Mouse (Mus musculus): ENCODE data around the gene Slc35f1.
A peak's percentile ranks its signal among the peaks of the same experiment; 100 is the strongest.

The Slc35f1 gene

DNA sequence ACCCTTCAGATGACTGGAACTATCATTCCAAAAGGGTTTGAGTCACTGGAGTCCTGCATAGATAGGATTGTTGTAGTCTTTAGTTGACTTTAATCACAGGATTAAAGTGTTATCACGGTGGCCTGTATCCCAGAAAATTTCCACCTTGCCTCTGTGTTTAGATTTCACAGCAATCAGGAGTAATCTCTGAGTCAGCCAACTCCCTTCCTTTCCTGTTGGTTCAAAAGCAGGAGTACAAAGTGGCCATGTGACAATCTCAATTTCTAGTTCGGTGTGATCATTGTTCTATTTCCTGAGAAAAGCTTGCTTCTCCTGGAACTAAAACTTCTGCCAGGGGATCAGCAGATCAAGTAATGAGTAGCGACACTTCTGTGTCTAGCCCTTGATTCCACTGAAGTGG lies 410.5 kb downstream of the Slc35f1 start:
- DNase-seq (ENCODE audit: low spot score in 2 of 2): no peak

DNA sequence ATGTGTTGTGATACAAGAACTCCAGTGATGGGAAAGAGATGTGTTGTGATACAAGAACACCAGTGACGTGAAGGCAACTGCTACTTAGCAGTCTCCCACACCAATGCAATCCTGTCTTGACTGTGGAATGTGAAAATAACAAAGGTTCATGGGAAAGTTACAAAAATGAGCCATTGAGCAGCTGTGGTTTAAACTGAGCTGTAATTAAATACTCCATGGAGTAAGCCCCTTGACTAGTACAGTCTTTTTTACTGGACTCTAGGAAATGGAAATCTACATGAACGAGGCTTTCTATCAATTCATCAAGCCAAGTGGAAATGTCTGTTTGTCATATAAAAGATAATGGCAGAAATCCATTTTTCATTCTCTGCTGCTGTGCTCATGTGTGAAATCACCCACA lies 411.1 kb downstream of the Slc35f1 start:
- no peak for DNase-seq (ENCODE audit: low spot score in 2 of 2)

DNA sequence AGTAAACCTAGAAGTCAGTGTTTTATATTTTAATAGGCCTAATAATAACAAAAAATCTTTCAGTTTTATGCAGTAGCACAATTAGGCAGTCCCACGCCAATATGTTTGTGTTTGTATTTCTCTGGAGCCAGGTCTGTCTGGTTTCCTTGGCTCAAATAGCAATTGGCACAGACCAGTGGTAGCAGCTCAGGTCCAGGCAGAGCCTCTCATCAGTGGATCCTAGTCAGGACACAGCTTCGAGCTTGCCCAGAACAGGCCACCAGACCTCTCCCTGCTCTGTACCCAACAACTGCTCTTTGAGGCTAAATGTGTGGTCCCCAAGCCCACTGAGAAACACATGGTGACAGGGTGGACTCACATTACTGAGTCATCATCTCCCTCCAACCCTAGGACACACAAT lies 412.1 kb downstream of the Slc35f1 start:
- DNase-seq (ENCODE audit: low spot score in 2 of 2): no peak

DNA sequence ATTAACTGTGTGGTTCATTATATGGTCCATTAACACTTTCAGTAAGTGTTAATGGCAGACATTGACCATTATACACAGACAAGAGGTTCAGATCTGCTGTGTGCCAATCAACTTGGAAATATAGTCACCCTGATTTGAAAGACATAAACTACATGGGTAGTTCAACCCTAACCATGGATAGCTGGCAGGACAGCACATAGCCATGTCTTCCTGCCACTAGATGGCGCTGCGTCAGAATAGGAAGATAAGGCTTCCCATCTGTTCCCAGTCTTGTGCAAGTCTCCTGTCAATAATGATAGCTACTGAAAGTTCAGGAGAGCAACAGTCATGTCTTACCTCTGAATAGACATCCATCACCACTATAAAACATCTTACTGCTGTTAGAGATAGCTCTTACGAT lies 424.7 kb downstream of the Slc35f1 start:
- DNase-seq (ENCODE audit: low spot score in 2 of 2): peak in 1 of 2 experiments; percentile 25

DNA sequence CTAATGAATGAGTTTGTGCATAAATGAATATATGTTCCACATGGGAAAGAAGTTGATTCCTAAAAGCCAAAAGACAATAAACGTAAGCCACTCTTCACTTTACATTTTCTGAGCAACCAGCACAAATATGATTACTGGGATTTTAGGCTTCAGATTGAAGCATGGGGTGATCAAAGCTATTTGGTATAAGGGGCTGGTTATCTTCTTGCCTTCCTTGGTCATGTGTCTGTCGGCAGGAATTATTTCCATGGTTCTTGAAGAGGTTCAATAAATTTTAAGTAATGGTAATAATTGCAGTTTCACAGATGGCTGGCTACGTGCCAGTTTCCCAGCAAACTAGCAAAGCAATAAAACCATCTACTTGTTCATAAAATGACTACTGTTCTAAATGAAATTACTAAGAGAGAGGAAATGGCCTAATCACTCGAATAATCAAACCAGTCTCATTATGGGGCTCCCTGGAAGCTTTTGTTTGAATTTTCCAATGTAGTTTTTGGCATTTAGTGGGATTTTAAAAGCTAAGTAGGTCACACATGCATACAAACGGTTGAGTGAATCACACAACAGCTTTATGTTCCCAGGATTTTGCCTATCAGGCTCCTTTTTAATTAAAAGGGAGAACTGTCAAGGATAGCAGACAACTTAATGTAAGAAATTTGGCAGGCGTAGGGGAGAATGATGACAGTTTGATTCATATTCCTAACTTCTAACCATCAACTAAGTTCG lies 425.5 kb downstream of the Slc35f1 start:
- DNase-seq (ENCODE audit: low spot score in 2 of 2): peak in 1 of 2 experiments; percentile 18

DNA sequence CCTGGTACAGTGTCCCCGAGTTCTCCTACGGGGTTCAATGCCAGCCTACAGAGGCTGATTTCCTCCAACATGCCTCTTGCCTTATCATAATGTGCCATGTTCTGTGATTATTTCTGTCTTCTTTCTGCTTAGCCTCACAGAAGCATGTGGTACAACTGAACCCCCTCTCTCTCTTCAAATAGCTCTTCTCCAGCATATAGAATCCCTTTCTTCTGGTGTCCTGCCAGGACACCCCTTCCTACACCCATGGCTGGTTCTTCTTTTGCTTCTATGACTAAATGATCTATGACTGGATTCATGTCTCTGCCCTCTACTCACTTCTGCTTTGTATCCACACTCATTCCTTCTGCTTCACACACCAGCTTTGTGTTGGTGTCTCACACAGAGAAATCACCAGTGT lies 430.3 kb downstream of the Slc35f1 start:
- no peak for DNase-seq (ENCODE audit: low spot score in 2 of 2)

DNA sequence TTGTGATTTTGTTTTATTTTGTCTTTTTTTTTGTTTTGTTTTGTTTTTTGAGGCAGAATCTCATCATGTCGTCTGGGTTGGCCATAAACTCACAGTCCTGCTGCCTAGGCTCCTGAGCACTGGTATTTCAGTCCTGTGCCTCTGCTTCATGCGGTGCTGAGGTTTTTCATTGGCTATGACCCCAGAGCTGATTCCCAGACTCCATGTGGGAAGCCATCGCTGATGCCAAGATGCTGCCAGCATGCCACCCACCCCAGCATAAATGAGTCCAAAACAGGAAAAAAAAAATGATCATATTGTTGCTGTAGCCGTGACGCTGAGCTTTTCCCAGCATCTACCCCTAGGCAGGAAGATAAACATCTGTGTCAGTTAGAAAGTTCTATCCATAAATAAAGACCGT lies 434.0 kb downstream of the Slc35f1 start:
- DNase-seq (ENCODE audit: low spot score in 2 of 2): no peak

DNA sequence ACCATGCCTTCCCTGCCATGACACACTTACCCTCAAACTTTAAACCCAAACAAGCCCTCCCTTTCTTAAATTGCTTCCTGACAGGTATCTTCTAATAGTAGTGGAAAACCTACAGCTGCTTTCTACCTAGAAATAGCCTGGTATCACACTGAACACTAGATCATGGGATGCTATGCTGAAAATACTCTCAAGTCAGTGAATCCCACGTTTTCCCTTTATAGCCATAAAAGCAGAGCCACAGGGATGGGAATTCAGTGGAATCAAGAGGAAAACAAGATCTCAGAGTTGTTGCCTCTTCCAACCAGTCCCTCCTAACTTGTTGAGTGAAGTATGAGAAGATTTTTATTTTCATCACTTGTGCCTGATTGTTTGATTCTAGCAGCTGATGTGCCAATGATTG lies 442.4 kb downstream of the Slc35f1 start:
- no peak for DNase-seq (ENCODE audit: low spot score in 2 of 2)

DNA sequence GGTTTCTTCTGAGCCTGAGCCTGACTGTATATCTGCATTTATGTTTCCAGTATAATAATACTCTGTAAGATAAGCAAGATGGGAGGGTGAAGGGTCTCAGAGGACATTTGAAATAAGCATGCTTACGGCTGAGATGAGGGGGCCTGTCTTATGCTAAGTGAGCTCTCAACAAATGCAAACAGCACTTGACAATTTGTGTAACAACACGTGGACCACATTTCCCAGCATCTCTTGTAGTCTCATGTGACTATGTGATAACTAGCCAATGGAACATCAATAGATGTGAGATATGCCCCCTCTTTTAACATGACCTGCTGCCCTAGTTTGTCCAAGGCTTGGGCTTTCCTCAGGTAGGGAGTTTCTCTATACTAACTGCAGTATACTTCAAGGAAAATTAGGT lies 460.0 kb downstream of the Slc35f1 start:
- no peak for DNase-seq (ENCODE audit: low spot score in 2 of 2)

DNA sequence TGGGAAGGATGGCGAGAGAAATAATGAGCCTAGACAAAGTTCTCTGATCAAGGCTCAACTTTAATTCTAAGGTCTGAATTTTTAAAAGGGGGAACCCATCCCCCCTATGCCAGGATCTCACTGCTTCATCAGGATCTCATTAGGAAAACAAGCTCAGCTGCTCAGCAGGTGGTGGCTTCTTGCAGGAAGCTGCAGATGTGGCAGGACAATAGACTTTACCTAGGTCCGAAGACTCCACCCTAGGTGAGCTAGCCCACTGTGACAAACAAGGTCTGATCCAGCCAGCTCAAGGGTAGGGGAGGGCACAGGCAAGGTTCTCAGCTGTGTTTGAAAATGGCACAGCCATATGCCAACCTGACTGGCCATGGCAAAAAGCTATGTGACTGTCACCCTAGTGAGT lies 460.6 kb downstream of the Slc35f1 start:
- DNase-seq (ENCODE audit: low spot score in 2 of 2): no peak

DNA sequence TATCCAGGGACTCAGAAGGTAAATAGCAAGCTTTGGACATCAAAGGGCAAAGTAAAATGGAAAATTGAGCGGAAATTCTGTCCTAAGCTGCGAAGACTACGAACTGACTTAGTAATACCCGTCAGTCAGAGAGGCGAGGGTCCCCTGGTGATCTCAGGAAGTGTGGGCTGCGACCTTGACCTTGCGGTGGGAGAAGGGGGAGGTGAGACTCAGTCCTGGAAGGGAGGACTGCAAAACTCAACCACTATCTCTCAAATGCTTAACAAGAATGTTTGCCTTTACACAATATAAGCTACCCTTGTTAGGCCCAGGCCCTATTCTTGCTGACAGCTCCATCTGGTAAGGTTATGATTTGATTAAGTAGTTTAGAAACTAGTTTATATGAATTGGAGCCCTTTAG lies 466.0 kb downstream of the Slc35f1 start:
- no peak for DNase-seq (ENCODE audit: low spot score in 2 of 2)

DNA sequence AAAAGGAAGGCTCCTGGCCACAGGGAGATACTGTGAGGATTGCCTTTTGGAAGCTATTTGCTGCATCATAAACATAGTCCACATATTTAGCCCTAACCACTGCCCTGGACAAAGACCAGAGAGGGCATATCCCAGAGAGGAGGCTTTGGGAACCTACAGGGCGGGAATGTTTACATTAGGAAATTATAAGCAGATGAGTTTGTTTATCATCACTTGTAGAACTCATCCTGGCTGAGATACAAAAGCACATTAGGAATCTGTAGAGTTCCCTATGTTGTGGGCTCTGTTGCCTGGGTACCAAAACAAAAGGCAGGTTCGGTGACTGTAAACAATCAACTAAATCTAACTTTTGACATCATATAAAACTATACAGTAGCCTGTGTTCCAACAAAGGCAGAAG lies 467.4 kb downstream of the Slc35f1 start:
- no peak for DNase-seq (ENCODE audit: low spot score in 2 of 2)

Measured in frontal cortex, postnatal 10 days (tissue).